ENCODE assay signal across 8 mouse cellular contexts in the genomic region with DNA sequence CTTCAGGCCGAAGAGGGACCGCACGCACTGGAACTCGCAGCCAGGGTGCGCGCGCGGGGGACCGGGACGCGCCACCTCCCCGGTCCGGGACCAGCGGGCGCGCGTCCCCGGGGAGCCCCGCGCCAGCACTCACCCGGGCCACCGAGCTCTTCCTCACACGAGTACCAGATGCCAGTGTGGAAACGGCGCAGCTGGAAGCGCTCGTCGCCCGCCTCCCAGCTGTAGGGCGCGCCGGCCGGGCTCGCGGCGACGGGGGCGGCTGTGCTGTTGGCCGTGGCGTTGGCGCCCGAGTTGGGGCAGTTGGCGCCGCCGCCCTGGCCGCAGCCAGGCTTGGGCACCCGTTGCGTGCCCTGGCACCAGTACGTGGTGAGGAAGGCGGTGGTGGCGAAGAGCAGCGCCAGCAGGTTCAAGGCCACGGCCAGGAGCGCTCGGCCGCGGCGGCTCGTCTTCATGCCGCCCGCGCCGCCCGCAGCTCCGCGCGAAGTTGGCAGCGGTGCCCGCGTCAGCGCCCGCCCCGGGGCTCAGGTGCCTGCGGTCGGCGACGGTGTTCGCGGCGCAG. TPM values are rescaled to one million over a fixed set of nuclear protein-coding genes. Genes with fewer than 3 reads are reported as not detected.
A peak's percentile ranks its signal among the peaks of the same experiment; 100 is the strongest.
DNase-seq lines count a peak whose midpoint lies in the region; ATAC-seq and TF ChIP-seq lines count a peak whose summit lies in the region.

No protein-coding gene starts in this region.

- peak overlapping the region; percentile 70 for H3K9ac ChIP-seq in embryonic facial prominence, embryonic 13.5 days
- peak overlapping the region; percentile 72 for H3K9ac ChIP-seq in hindbrain, postnatal 0 days (replicated peaks; ENCODE audit: low read length)
- peak overlapping the region; percentile 73 for H3K9ac ChIP-seq in neural tube, embryonic 12.5 days

- H3K4me3 ChIP-seq in embryonic facial prominence, embryonic 13.5 days, result peak overlapping the region; percentile 59
- peak overlapping the region; percentile 68 for H3K4me3 ChIP-seq in hindbrain, postnatal 0 days (ENCODE audit: low read length)
- peak overlapping the region; percentile 63 for H3K4me3 ChIP-seq in neural tube, embryonic 12.5 days
- H3K4me3 ChIP-seq in thymus, adult 2 months (ENCODE audit: control insufficient read depth, insufficient read depth, low read length), result no peak overlapping the region; the same call in 1 of the 2 replicates

- peak overlapping the region; percentile 99 for H3K4me2 ChIP-seq in embryonic facial prominence, embryonic 13.5 days
- peak overlapping the region; percentile 87 for H3K4me2 ChIP-seq in hindbrain, postnatal 0 days (ENCODE audit: low read depth, low read length)
- H3K4me2 ChIP-seq in neural tube, embryonic 12.5 days (replicated peaks), result peak overlapping the region; percentile 98

- no peak for ATAC-seq in embryonic facial prominence, embryonic 13.5 days (ENCODE audit: insufficient number of reproducible peaks, insufficient read depth, low FRiP score, low TSS enrichment, low read depth)
- ATAC-seq in hindbrain, postnatal 0 days, result peak; percentile 35
- ATAC-seq in neural tube, embryonic 12.5 days (ENCODE audit: low FRiP score, low read depth), result no peak; the same call in 1 of the 2 replicates

- TF ChIP-seq CTCF in hindbrain, postnatal 0 days (IDR thresholded peaks at IDR 0.05; ENCODE audit: low read depth), result no peak
- no peak for TF ChIP-seq CTCF in thymus, adult 2 months (IDR thresholded peaks at IDR 0.05; ENCODE audit: borderline replicate concordance, control insufficient read depth, extremely low read depth, insufficient read depth, low read length, poor library complexity)

- peaks cover 33% of the 10 kb centered on the region for H3K4me1 ChIP-seq in embryonic facial prominence, embryonic 13.5 days
- H3K4me1 ChIP-seq in hindbrain, postnatal 0 days (ENCODE audit: insufficient read depth, low read length), result peaks cover 13% of the 10 kb centered on the region
- H3K4me1 ChIP-seq in neural tube, embryonic 12.5 days, result peaks cover 23% of the 10 kb centered on the region; the same call in 1 of the 2 replicates
- H3K4me1 ChIP-seq in thymus, adult 2 months (replicated peaks; ENCODE audit: control insufficient read depth, insufficient read depth, low read length), result peaks cover 7% of the 10 kb centered on the region

- peaks cover 79% of the 10 kb centered on the region for H3K27me3 ChIP-seq in embryonic facial prominence, embryonic 13.5 days
- H3K27me3 ChIP-seq in hindbrain, postnatal 0 days (ENCODE audit: insufficient read depth, low read length), result no peaks in the 10 kb centered on the region
- H3K27me3 ChIP-seq in neural tube, embryonic 12.5 days (replicated peaks), result peaks cover 56% of the 10 kb centered on the region
- peaks cover 15% of the 10 kb centered on the region; the same call in 1 of the 2 replicates for H3K27me3 ChIP-seq in thymus, adult 2 months (ENCODE audit: control insufficient read depth, insufficient read depth, low read length)

- WGBS in embryonic facial prominence, embryonic 13.5 days, result under 1% methylated on average over 79 of the region's 80 CpGs
- 3% methylated on average over 79 of the region's 80 CpGs for WGBS in hindbrain, postnatal 0 days
- under 1% methylated on average over 80 of the region's 80 CpGs for WGBS in neural tube, embryonic 12.5 days
- whole genome bisulfite sequencing in thymus, adult 2 months, result 2% methylated on average over 80 of the region's 80 CpGs

- no peak for TF ChIP-seq POLR2A in thymus, adult 2 months (IDR thresholded peaks at IDR 0.05; ENCODE audit: control insufficient read depth, extremely low read depth, insufficient read depth, low read length, poor library complexity)

- DNase-seq in kidney, postnatal 4 days, result peak; percentile 26 to 41
- DNase-seq in kidney, postnatal 25 days, result no peak
- DNase-seq in adrenal gland, postnatal 36 days, result peak; percentile 64
- peak; percentile 45 for DNase-seq in hindbrain, postnatal 0 days (ENCODE audit: low spot score)
- no peak for DNase-seq in thymus, adult 2 months
- no peak for DNase-seq in right cerebral cortex, postnatal 36 days (ENCODE audit: low spot score in 2 of 2)

- no peaks in the 10 kb centered on the region for H3K36me3 ChIP-seq in embryonic facial prominence, embryonic 13.5 days
- no peaks in the 10 kb centered on the region for H3K36me3 ChIP-seq in hindbrain, postnatal 0 days (ENCODE audit: insufficient read depth, low read length)
- no peaks in the 10 kb centered on the region for H3K36me3 ChIP-seq in neural tube, embryonic 12.5 days
- H3K36me3 ChIP-seq in thymus, adult 2 months (ENCODE audit: control insufficient read depth, insufficient read depth, low read length), result no peaks in the 10 kb centered on the region

- no peaks in the 10 kb centered on the region for H3K9me3 ChIP-seq in embryonic facial prominence, embryonic 13.5 days
- no peaks in the 10 kb centered on the region for H3K9me3 ChIP-seq in hindbrain, postnatal 0 days (ENCODE audit: low read length)
- no peaks in the 10 kb centered on the region for H3K9me3 ChIP-seq in neural tube, embryonic 12.5 days

- no peak overlapping the region for H3K27ac ChIP-seq in embryonic facial prominence, embryonic 13.5 days
- peak overlapping the region; percentile 74 for H3K27ac ChIP-seq in hindbrain, postnatal 0 days
- H3K27ac ChIP-seq in neural tube, embryonic 12.5 days, result no peak overlapping the region
- H3K27ac ChIP-seq in thymus, adult 2 months (ENCODE audit: control insufficient read depth, insufficient read depth, low read length), result no peak overlapping the region

RNA-seq across cellular contexts. Expression of a gene that starts 0.4 kb away (rescaled TPM):
- 10 to 100 TPM; 68.9 to 70.8 TPM for total RNA-seq in adrenal gland, postnatal 36 days (2021)
- polyA plus RNA-seq in embryonic facial prominence, embryonic 13.5 days (2015; fragmentation: Nextera tagmentation; extraction: Ambion mirVana), result 2.0 and 2.2 TPM in 2 replicates
- 63.4 and 65.0 TPM in 2 replicates for total RNA-seq in hindbrain, postnatal 0 days (2014; rRNA removed)
- polyA plus RNA-seq in hindbrain, postnatal 0 days (2015; fragmentation: Nextera tagmentation; extraction: Ambion mirVana), result 20.8 and 22.0 TPM in 2 replicates
- polyA plus RNA-seq in neural tube, embryonic 12.5 days (2016; fragmentation: Nextera tagmentation; extraction: Ambion mirVana), result 10.8 and 16.3 TPM in 2 replicates
- 0.18 and 0.94 TPM in 2 replicates for polyA plus RNA-seq in thymus, adult 2 months (2012; rRNA removed)

Comparison
In these comparisons a context has a peak if more than half of its experiments do, and no peak if none do; other contexts are left out.
1. DNase-seq: peak in kidney, postnatal 4 days (2 of 2), adrenal gland, postnatal 36 days (2 of 2) and hindbrain, postnatal 0 days (single experiment); none in kidney, postnatal 25 days (0 of 2), thymus, adult 2 months (single experiment) and right cerebral cortex, postnatal 36 days (0 of 2).
2. Peak in every context shown above with its lines, with median percentiles within 50 percentile points of each other: H3K4me2 ChIP-seq and H3K9ac ChIP-seq.